Mouse (Mus musculus) mouse trophoblast stem cell (cell line): ENCODE results near the gene Peak1.

Experiments
- in situ Hi-C, 2 experiments: fragments of 300-500 bp; cut with MseI, MboI; formaldehyde crosslinking; loops; 2 replicates in 1 of 2; 3 replicates in 1 of 2; pipeline ENCODE4 v1.15.1; 2025

Peak1 gene

DNA sequence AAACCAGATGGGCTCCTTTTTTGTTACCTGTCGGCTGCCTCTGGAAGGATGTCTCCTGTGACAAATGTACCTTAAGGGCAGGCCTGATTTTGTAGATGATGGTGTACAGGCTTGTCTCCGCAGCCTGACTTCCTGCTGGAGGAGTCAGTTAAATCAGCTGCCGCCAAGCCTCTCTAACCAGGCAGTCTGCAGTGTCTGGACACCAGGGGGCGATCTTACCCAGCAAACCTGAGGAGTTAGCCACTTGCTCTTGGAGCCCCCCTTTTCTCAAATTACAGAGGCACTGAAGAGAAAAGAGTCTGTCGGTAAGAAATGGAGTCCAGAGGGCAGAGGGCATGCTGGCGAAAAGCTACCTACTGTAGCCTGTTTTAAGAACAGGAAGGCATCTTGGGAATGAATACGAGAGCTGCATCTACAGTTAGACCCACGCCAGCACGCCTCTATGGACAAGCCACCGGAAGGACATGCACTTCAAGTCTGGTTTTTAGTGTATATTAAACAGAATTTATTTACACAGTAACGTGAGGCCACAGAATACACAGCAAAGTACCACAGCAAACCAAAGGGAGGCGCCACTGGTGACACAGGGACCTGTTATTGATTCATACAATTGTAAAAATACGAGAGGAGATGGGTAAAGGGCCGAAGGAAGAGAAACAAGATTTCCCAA, 217.1 kb downstream of the Peak1 start:
- in situ Hi-C loops: loop anchor here in 1 of 2 experiments (25.0 kb wide), 1 partner anchor 312 kb away; no protein-coding TSS in a partner anchor

- in situ Hi-C loops: loop anchor here in 1 of 2 experiments (25.0 kb wide), 1 partner anchor 312 kb away; no protein-coding TSS in a partner anchor
Observed at GRCm38 (mm10) chr9:56200200-56200599, 217.7 kb downstream of the Peak1 start.

GRCm38 (mm10) chr9:56196921-56197320, 220.9 kb downstream of the Peak1 start:
- in situ Hi-C loops: no loop called here

- in situ Hi-C loops: no loop called here
Observed at GRCm38 (mm10) chr9:56195193-56195592, 222.7 kb downstream of the Peak1 start.

DNA sequence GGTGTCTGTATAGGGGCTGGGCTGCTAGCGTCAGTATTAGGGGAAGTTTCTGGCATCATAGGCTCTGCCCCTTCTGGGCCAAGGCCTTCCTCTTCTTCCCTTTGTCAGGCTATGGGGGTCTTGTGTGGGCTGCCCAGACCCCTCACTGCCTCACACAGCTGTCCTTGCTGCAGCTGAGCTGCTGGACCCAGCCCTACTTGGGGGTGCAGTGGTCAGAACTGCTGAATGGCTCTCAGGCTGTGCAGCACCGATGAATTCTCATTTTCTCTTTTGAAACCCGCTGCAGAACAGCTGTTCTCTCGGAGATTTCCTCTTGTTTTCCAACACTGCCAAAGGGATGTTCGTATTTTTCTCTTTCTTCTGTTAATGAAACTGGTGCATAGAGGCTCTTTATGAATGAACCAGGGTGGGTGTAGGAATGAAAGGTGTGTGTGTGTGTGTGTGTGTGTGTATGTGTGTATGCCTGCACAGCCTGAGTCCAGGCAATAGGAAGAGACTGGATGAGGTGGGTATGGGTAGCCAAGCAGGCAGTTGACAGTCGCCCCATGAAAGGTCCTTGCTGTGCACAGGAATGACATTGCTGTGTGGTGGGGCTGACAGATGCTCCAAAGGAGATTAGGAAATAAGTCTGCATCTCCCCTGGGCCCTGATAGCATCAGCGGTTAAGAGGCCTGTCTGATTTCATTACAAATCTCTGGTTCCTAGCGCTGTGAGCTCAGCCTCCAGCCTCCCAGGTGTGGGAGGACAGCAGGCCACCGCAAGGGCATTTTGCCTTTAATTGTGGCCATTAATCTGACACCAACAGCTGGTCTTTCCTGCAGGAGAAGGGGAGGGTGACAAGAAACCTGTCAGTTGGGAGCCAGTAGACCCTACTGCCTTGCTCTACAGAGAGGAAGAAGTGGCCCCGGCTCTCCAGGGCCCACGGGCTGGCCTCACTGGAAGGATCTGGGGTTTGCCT, 226.1 kb downstream of the Peak1 start:
- in situ Hi-C loops: no loop called here

GRCm38 (mm10) chr9:56180118-56180781, 237.6 kb downstream of the Peak1 start:
- in situ Hi-C loops: no loop called here

- in situ Hi-C loops: no loop called here
Observed at GRCm38 (mm10) chr9:56179416-56180117, 238.3 kb downstream of the Peak1 start.

GRCm38 (mm10) chr9:56177354-56177753, 240.5 kb downstream of the Peak1 start:
- in situ Hi-C loops: no loop called here

- in situ Hi-C loops: no loop called here
Observed at GRCm38 (mm10) chr9:56175316-56175715, 242.6 kb downstream of the Peak1 start.

GRCm38 (mm10) chr9:56167690-56168089, 250.2 kb downstream of the Peak1 start:
- in situ Hi-C loops: no loop called here

DNA sequence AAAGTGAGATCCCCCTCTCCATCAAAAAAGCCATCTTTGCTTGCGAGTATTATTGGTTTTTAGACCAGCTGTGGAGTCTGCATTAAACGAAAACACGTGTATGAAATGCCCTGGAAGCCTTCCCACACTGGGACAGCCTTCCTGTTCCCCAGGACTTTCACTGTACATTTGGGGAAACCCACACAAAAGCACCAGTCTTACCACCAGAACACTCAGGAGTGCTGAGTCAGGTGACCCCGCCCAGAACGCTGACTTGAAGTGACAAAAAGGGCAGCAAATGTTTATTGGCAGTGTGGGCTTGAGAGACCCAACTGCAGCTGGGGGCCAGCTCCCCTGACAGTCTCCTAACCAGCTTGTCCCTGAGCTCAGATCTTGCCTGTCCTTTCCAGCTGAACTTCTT, 251.7 kb downstream of the Peak1 start:
- in situ Hi-C loops: no loop called here

GRCm38 (mm10) chr9:56165377-56165776, 252.5 kb downstream of the Peak1 start, which contains the start of gene Tspan3:
TSS of gene Tspan3 (minus strand) at chr9:56165477.
- in situ Hi-C loops: no loop called here

- in situ Hi-C loops: no loop called here
Observed at GRCm38 (mm10) chr9:56160341-56161141, 257.3 kb downstream of the Peak1 start.

- in situ Hi-C loops: no loop called here
Observed at GRCm38 (mm10) chr9:56159456-56159855, 258.4 kb downstream of the Peak1 start.

DNA sequence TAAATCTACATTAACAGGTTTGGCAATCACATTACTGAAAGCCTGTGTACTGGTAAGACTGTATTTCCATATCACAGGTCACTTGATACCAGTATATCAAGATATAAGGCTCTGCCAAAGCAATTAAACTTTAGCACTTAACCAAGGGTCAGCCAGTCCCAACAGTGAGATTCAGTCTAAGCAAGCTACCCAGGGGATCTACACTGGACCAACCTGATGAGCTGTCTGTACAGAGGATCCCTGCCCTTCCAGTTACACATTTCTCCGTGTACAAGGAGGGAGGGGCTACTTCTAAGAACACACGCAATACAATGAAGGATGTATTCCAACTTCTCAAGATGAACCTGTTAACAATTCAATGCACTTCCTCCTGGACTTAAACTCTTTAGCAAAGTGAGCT, 259.8 kb downstream of the Peak1 start:
- in situ Hi-C loops: no loop called here

DNA sequence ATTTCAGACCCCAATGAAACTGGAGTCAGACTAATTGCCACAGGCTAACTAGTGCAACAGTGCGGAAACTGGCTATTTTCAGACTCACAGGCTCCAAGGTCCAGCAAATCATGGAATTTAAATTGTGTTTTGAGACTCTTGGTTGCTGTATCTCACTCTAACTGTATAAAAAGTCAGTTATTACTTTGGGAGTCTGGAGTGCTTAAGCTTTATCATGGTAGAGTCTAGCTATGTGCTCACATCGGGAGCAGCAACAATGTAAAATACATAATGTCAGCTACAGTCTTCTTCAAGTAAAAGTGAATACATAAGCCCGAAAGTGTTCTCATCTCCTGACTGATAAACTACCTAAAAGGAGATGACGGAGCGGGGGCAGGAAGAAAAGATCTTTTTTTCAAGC, 263.3 kb downstream of the Peak1 start:
- in situ Hi-C loops: no loop called here

DNA sequence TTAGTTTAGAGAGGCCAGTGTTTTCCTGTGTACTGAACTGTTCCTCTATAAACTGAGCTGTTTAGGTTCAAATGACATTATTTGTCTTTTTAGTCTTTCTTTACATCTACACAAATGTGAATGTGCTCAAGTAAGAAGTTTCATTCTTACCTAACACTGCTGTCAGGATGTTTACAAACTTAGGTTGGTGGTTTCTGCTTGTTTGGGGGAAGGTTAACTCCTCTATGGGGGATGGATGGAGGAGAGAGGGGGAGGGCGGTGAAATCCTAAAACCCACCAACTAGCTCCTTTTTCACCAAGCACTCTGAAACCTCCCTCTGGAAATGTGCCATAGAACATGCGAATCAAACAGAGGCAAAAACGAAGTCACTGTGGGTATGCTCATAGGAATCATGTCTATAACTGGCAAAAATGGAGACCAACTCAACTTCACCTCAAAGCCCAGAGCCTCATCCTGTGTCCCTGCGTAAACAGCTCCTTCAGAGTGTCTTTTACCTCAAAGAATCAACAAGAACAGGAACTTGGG, 265.3 kb downstream of the Peak1 start:
- in situ Hi-C loops: no loop called here

GRCm38 (mm10) chr9:56151745-56152481, 266.0 kb downstream of the Peak1 start:
- in situ Hi-C loops: no loop called here
